Mouse (Mus musculus) left cerebral cortex, adult 11 months (tissue): ENCODE measurements around the gene Nup50.
A peak's percentile ranks its signal among the peaks of the same experiment; 100 is the strongest.
"Not testable (repeated sequence)": the region's sequence is repeated elsewhere in the genome, so short reads cannot be mapped to it uniquely, and the experiment has no call there.

Experiments used
- DNase-seq: peaks from one replicate; pipeline ENCODE4 v3.0.0; 2022; ENCODE audit warnings: low spot score

The Nup50 gene

GRCm38 (mm10) chr15:84922884-84923507, at the start of gene Nup50:
Gene Nup50 (plus strand): TSS chr15:84923411.
- DNase-seq: peak; percentile 99

DNA sequence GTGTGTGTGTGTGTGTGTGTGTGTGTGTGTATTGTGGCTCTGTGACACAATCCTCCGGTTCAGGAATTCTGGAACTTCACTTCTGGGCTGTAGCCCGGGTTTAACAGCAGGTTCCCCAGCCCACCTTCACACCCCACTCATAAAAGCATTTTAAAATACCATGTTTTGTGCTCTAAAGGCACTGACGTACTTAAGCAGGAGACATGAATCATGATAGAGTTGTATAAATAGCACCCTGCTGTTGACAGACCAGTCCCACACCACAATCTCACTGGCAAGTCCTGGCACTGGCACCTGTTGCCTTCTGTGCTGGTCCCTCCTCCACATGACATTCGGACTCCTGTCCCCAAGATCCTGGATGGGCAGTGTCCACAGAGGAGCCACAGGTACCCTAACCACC, 49.3 kb upstream of the Nup50 start:
- DNase-seq: no peak

- no peak for DNase-seq
Measured at GRCm38 (mm10) chr15:84877029-84877815, 46.0 kb upstream of the Nup50 start.

- no peak for DNase-seq
Measured at GRCm38 (mm10) chr15:84888066-84888465, 35.1 kb upstream of the Nup50 start.

DNA sequence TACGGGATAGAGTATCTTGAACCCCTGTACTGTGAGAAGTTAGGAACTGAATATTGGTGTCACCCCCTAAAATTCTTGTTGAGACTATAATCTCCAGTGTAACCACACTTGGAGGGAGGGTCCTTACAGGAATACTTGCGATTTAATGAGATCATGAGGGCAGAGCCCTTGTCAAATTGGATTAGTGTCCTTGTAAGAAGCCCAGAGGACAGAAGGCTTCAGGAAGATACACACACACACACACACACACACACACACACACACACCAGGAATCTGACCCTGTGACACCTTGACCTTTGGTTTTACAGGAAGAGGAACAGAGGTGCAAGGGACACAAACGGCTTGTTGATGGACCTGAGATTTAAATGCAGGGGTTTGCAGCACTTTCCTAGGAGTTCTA, 32.0 kb upstream of the Nup50 start:
- no peak for DNase-seq

GRCm38 (mm10) chr15:84891658-84892057, 31.6 kb upstream of the Nup50 start:
- peak; percentile 44 for DNase-seq

DNA sequence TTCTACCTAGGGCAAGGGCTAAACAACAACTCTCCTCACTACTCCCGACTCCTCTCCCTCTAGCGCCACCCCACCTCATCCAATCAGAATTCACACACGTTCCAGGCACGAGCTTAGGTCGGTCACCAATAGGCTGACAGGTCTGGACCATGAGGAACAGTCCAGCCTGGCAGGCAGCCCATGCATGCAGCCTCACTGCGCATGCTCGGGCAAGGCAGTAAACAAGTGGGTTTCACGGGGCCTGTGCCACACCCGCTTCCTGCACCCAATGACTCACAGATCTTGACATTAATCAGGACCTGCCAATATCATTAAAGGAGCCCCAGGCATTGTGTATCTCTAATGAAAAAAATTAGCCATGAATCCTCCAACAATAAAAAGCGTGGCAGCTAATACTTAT, 27.0 kb upstream of the Nup50 start:
- not testable (repeated sequence) for DNase-seq

DNA sequence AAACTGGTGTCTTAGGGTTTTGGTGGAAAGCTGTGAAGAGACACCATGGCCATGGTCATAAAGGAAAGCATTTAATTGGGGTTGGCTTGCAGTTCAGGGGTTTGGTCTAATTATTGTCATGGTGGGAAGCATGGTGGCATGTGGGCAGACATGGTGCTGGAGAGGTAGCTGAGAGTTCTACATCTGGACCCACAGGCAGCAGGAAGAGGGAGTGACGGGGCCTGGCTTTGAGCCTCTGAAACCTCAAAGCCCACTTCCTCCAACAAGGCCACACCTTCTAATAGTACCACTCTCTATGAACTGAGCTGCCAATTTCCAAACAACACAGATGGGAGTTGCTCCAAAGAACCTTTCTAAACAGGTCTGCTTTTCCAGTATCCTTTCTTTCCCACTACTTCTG, 26.5 kb upstream of the Nup50 start:
- DNase-seq: no peak

DNA sequence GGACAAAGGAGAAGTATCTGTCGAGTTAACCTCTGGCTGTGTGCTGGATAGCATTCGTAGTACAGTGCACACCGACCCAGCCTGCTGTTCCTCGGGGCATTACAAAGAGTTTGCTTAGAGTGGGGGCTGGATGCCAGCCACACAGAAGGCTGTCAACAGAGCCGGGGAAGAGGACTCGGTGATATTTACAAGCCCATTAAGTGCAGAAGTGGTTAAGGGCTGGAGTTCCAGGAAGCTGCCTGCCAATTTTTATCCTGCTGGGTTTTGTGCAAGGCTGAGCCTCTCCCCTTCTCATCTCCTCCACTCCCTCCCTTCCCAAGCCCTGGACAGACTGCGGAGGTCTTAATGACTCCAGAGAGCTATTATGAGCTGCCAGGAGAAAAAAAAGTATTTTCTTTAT, 25.1 kb upstream of the Nup50 start:
- DNase-seq: no peak

GRCm38 (mm10) chr15:84903843-84904385, 19.3 kb upstream of the Nup50 start:
- DNase-seq: no peak

- DNase-seq: no peak
Measured at GRCm38 (mm10) chr15:84913201-84913600, 10.0 kb upstream of the Nup50 start.

- no peak for DNase-seq
Measured at GRCm38 (mm10) chr15:84919938-84920337, 3.3 kb upstream of the Nup50 start, which contains the start of gene Gm29666. Gene Gm29666 (minus strand): TSS chr15:84920038.

GRCm38 (mm10) chr15:84923508-84924181, 434 bp downstream of the Nup50 start:
- DNase-seq: no peak

- DNase-seq: no peak
Measured at GRCm38 (mm10) chr15:84924781-84925315, 1.6 kb downstream of the Nup50 start.

- DNase-seq: no peak
Measured at GRCm38 (mm10) chr15:84925495-84926018, 2.3 kb downstream of the Nup50 start.

GRCm38 (mm10) chr15:84932351-84932750, 9.1 kb downstream of the Nup50 start:
- DNase-seq: no peak

GRCm38 (mm10) chr15:84934901-84935300, 11.7 kb downstream of the Nup50 start:
- no peak for DNase-seq

GRCm38 (mm10) chr15:84940102-84940501, 16.9 kb downstream of the Nup50 start:
- DNase-seq: no peak

DNA sequence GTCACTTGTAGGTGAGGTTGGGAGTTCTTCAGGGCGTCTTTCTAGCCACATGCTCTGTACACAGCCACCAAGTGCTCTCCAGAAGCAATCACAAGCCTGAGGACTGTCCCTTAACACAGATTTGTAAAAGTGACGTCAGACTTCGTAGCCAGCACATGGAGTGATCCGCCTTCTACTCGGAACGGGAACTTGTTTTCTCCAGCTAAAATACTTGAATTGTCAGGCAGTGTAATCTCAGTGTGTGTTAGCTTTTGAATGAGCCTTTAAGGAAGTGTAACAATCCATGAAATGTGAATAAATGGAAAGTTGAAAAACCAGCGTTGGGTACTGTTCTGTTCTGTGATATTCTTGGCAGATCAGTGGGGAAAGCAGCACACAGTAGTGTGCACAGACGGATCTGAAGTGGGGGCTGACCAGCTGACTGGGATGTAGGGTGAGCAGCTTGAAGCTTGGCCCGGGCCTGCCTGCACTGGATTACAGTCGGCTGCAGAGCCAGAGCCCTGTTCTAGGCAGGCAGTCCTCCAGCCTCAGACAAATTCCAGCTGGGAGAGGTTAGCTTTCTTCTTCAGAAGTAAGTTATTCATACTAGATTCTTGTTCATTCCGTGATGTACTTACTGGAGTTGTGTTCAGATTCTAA, 19.6 kb downstream of the Nup50 start:
- DNase-seq: no peak

- no peak for DNase-seq
Measured at GRCm38 (mm10) chr15:84944319-84944718, 21.1 kb downstream of the Nup50 start.

GRCm38 (mm10) chr15:84948990-84949389, 25.8 kb downstream of the Nup50 start:
- no peak for DNase-seq

GRCm38 (mm10) chr15:84950053-84950452, 26.8 kb downstream of the Nup50 start:
- peak; percentile 70 for DNase-seq
